In genomic region chr2:36085041-36085440, GRCm38 (mm10) we compare ENCODE assay signal across 16 mouse cellular contexts. TPM values are rescaled to one million over a fixed set of nuclear protein-coding genes. Genes with fewer than 3 reads are reported as not detected.
DNase-seq lines count a peak whose midpoint lies in the region; ATAC-seq and TF ChIP-seq lines count a peak whose summit lies in the region.
"Had no signal": no experiment of that assay in that cellular context is flagged by ENCODE, and none has a peak within 500 bp of the region (broad histone marks: within the 10 kb centered on the region; RNA-seq: fewer than 3 reads in every experiment).

No protein-coding gene starts in this region.

- H3K36me3 ChIP-seq in liver, adult 2 months (ENCODE audit: control insufficient read depth, insufficient read depth, low read length): no peaks in the 10 kb centered on the region
- H3K36me3 ChIP-seq in liver, embryonic 11.5 days (ENCODE audit: control insufficient read depth, insufficient read depth, low read length): no peaks in the 10 kb centered on the region
- H3K36me3 ChIP-seq in stomach, postnatal 0 days (ENCODE audit: control insufficient read depth, insufficient read depth, low read length): no peaks in the 10 kb centered on the region
- H3K36me3 ChIP-seq: embryonic facial prominence, embryonic 12.5 days had no signal

- H3K27me3 ChIP-seq in liver, adult 2 months (ENCODE audit: control insufficient read depth, insufficient read depth, low read length): no peaks in the 10 kb centered on the region
- H3K27me3 ChIP-seq in liver, embryonic 11.5 days (replicated peaks; ENCODE audit: control insufficient read depth, insufficient read depth, low read length): peaks cover 39% of the 10 kb centered on the region
- peaks cover 2% of the 10 kb centered on the region; the same call in 1 of the 2 replicates for H3K27me3 ChIP-seq in stomach, postnatal 0 days (ENCODE audit: control insufficient read depth, insufficient read depth, low read length)

- H3K4me2 ChIP-seq in liver, embryonic 11.5 days: no peak overlapping the region
- H3K4me2 ChIP-seq in stomach, postnatal 0 days (replicated peaks; ENCODE audit: low read depth): no peak overlapping the region
- H3K4me2 ChIP-seq: embryonic facial prominence, embryonic 12.5 days had no signal

- 26% methylated on average over 1 of the region's 1 CpGs for WGBS in liver, adult 2 months
- 63% methylated on average over 1 of the region's 1 CpGs for whole genome bisulfite sequencing in liver, embryonic 11.5 days
- 100% methylated on average over 1 of the region's 1 CpGs for WGBS in stomach, postnatal 0 days

- DNase-seq in adrenal gland, postnatal 14 days: peak; percentile 38
- DNase-seq in adrenal gland, adult (ENCODE audit: inconsistent age in 2 of 2, low spot score in 1 of 2): no peak
- DNase-seq in liver, adult 2 months (ENCODE audit: extremely low read depth, low read depth, low spot score): peak; percentile 99
- no peak for DNase-seq in liver, embryonic 11.5 days (ENCODE audit: low spot score)
- DNase-seq in stomach, postnatal 0 days (ENCODE audit: low spot score): no peak
- DNase-seq: adrenal gland, adult 8-10 months; cerebellum, adult 11-12 months; cerebellum, adult 2 months; cerebellum, adult 9-10 months; cerebellum, postnatal 10 days; cerebellum, postnatal 25 days had no signal

- H3K4me3 ChIP-seq in liver, adult 2 months (ENCODE audit: insufficient read depth, low read depth, low read length): no peak overlapping the region
- H3K4me3 ChIP-seq in liver, embryonic 11.5 days (ENCODE audit: low read depth, low read length): no peak overlapping the region
- no peak overlapping the region for H3K4me3 ChIP-seq in stomach, postnatal 0 days (ENCODE audit: low read depth, low read length)
- H3K4me3 ChIP-seq: embryonic facial prominence, embryonic 10.5 days; embryonic facial prominence, embryonic 12.5 days had no signal

- no peak overlapping the region for H3K27ac ChIP-seq in liver, adult 2 months (replicated peaks; ENCODE audit: insufficient read depth, low read depth, low read length)
- no peak overlapping the region for H3K27ac ChIP-seq in liver, embryonic 11.5 days (ENCODE audit: low read depth, low read length)
- H3K27ac ChIP-seq in stomach, postnatal 0 days (replicated peaks): no peak overlapping the region
- H3K27ac ChIP-seq: embryonic facial prominence, embryonic 10.5 days; embryonic facial prominence, embryonic 12.5 days had no signal

- no peaks in the 10 kb centered on the region for H3K9me3 ChIP-seq in liver, embryonic 11.5 days (ENCODE audit: control insufficient read depth, low read length)
- no peaks in the 10 kb centered on the region for H3K9me3 ChIP-seq in stomach, postnatal 0 days (ENCODE audit: control insufficient read depth, low read length)
- H3K9me3 ChIP-seq: embryonic facial prominence, embryonic 10.5 days; embryonic facial prominence, embryonic 12.5 days had no signal

- no peaks in the 10 kb centered on the region for H3K79me2 ChIP-seq in liver, adult 2 months (ENCODE audit: control insufficient read depth, insufficient read depth, low read length)

- no peak for TF ChIP-seq EP300 in stomach, postnatal 0 days (optimal IDR thresholded peaks at IDR 0.05)

- no peak overlapping the region for H3K9ac ChIP-seq in liver, adult 2 months (ENCODE audit: low read depth, low read length)
- H3K9ac ChIP-seq in liver, embryonic 11.5 days (ENCODE audit: low read depth, low read length): no peak overlapping the region
- H3K9ac ChIP-seq in stomach, postnatal 0 days (ENCODE audit: low read length): no peak overlapping the region
- H3K9ac ChIP-seq: embryonic facial prominence, embryonic 12.5 days had no signal

- H3K4me1 ChIP-seq in liver, adult 2 months (ENCODE audit: control insufficient read depth, insufficient read depth, low read length): peaks cover 25% of the 10 kb centered on the region
- no peaks in the 10 kb centered on the region for H3K4me1 ChIP-seq in liver, embryonic 11.5 days (replicated peaks; ENCODE audit: control insufficient read depth, insufficient read depth, low read length)
- H3K4me1 ChIP-seq in stomach, postnatal 0 days (replicated peaks; ENCODE audit: control insufficient read depth, insufficient read depth): no peaks in the 10 kb centered on the region

- TF ChIP-seq POLR2A in liver, adult 2 months (IDR thresholded peaks at IDR 0.05; ENCODE audit: extremely low read depth, insufficient read depth, low read length): no peak

- no peak for ATAC-seq in liver, embryonic 11.5 days (replicated peaks; ENCODE audit: low FRiP score)
- no peak for ATAC-seq in stomach, postnatal 0 days (ENCODE audit: low FRiP score, low TSS enrichment)
- ATAC-seq: forebrain, embryonic 14.5 days; forebrain, embryonic 16.5 days had no signal

- no peak for TF ChIP-seq CTCF in liver, adult 2 months (IDR thresholded peaks at IDR 0.05; ENCODE audit: low read depth, low read length)
- no peak for TF ChIP-seq CTCF in stomach, postnatal 0 days (IDR thresholded peaks at IDR 0.05; ENCODE audit: low read depth)

RNA-seq across cellular contexts. Expression of gene Lhx6, which starts 20.2 kb away (rescaled TPM):
- 5.4 and 7.2 TPM in 2 replicates for total RNA-seq in adrenal gland, postnatal 14 days (2021)
- total RNA-seq in liver, adult 2 months (2014; rRNA removed): 0.37 and 0.67 TPM in 2 replicates
- 1.7 and 3.0 TPM in 2 replicates for polyA plus RNA-seq in liver, adult 2 months (2012; rRNA removed)
- polyA plus RNA-seq in liver, embryonic 11.5 days (2014; fragmentation: Nextera tagmentation; extraction: Ambion mirVana): 0.59 and 0.99 TPM in 2 replicates
- 0.41 and 0.79 TPM in 2 replicates for polyA plus RNA-seq in stomach, postnatal 0 days (2015; fragmentation: Nextera tagmentation; extraction: Ambion mirVana)

RNA-seq across cellular contexts. Expression of gene Morn5, which starts 35.8 kb away (rescaled TPM):
- not detected in 2 replicates for total RNA-seq in adrenal gland, postnatal 14 days (2021)
- not detected in 2 replicates for total RNA-seq in liver, adult 2 months (2014; rRNA removed)
- not detected in 2 replicates for polyA plus RNA-seq in liver, adult 2 months (2012; rRNA removed)
- polyA plus RNA-seq in liver, embryonic 11.5 days (2014; fragmentation: Nextera tagmentation; extraction: Ambion mirVana): 0.27 TPM in 1 of 2 replicates, not detected in the other
- not detected in 2 replicates for polyA plus RNA-seq in stomach, postnatal 0 days (2015; fragmentation: Nextera tagmentation; extraction: Ambion mirVana)
- total RNA-seq: ES-E14 had no signal

RNA-seq across cellular contexts. Expression of gene Ndufa8, which starts 35.8 kb away (rescaled TPM):
- 365 and 371 TPM in 2 replicates for total RNA-seq in adrenal gland, postnatal 14 days (2021)
- total RNA-seq in liver, adult 2 months (2014; rRNA removed): 87.0 and 90.9 TPM in 2 replicates
- 86.2 and 96.3 TPM in 2 replicates for polyA plus RNA-seq in liver, adult 2 months (2012; rRNA removed)
- 251 and 269 TPM in 2 replicates for polyA plus RNA-seq in liver, embryonic 11.5 days (2014; fragmentation: Nextera tagmentation; extraction: Ambion mirVana)
- polyA plus RNA-seq in stomach, postnatal 0 days (2015; fragmentation: Nextera tagmentation; extraction: Ambion mirVana): 237 and 242 TPM in 2 replicates

RNA-seq across cellular contexts. Expression of gene Mrrf, which starts 51.1 kb away (rescaled TPM):
- total RNA-seq in adrenal gland, postnatal 14 days (2021): 26.0 and 27.0 TPM in 2 replicates
- 20.0 and 28.7 TPM in 2 replicates for total RNA-seq in liver, adult 2 months (2014; rRNA removed)
- polyA plus RNA-seq in liver, adult 2 months (2012; rRNA removed): 28.0 and 31.4 TPM in 2 replicates
- polyA plus RNA-seq in liver, embryonic 11.5 days (2014; fragmentation: Nextera tagmentation; extraction: Ambion mirVana): 31.4 and 36.2 TPM in 2 replicates
- 19.2 and 21.0 TPM in 2 replicates for polyA plus RNA-seq in stomach, postnatal 0 days (2015; fragmentation: Nextera tagmentation; extraction: Ambion mirVana)

RNA-seq across cellular contexts. Expression of gene Rbm18, which starts 51.5 kb away (rescaled TPM):
- total RNA-seq in adrenal gland, postnatal 14 days (2021): 27.3 and 27.4 TPM in 2 replicates
- total RNA-seq in liver, adult 2 months (2014; rRNA removed): 13.3 and 14.2 TPM in 2 replicates
- 4.8 and 5.6 TPM in 2 replicates for polyA plus RNA-seq in liver, adult 2 months (2012; rRNA removed)
- polyA plus RNA-seq in liver, embryonic 11.5 days (2014; fragmentation: Nextera tagmentation; extraction: Ambion mirVana): 38.4 and 42.8 TPM in 2 replicates
- 33.7 and 34.0 TPM in 2 replicates for polyA plus RNA-seq in stomach, postnatal 0 days (2015; fragmentation: Nextera tagmentation; extraction: Ambion mirVana)

Comparison
In these comparisons a context has a peak if more than half of its experiments do, and no peak if none do; other contexts are left out.
1. DNase-seq: peak in adrenal gland, postnatal 14 days (single experiment) and liver, adult 2 months (single experiment); none in adrenal gland, adult (0 of 2), liver, embryonic 11.5 days (single experiment) and stomach, postnatal 0 days (single experiment).